Mouse (Mus musculus) gastrocnemius, postnatal 10 days (tissue): ENCODE results near the gene Drd3. TPM values are rescaled to one million over a fixed set of nuclear protein-coding genes. Genes with fewer than 3 reads are reported as not detected.

Experiments
- DNase-seq: peaks from one replicate; pipeline ENCODE4 v3.0.0; 2021; ENCODE audit warnings: mixed read lengths
- microRNA-seq, 2 experiments: library from miRNA; unstranded; fragments of <30 nt; microRNA quantifications; one replicate each; pipeline ENCODE4 v1.2.0; 2021
- total RNA-seq, 2 experiments: library from RNA; stranded (reverse); gene quantifications; 2 replicates each; pipeline ENCODE4 v1.2.3; 2021

Gene Drd3
- total RNA-seq, 2 experiments from 2014 or later, result not detected

GRCm38 (mm10) chr16:43801791-43802307, 48.0 kb downstream of the Drd3 start:
- DNase-seq, result peak; percentile 77

GRCm38 (mm10) chr16:43802466-43802865, 48.6 kb downstream of the Drd3 start:
- DNase-seq, result no peak

- DNase-seq, result no peak
Measured at GRCm38 (mm10) chr16:43804364-43804763, 50.5 kb downstream of the Drd3 start.

GRCm38 (mm10) chr16:43807048-43807447, 53.2 kb downstream of the Drd3 start:
- DNase-seq, result no peak

GRCm38 (mm10) chr16:43809429-43809828, 55.6 kb downstream of the Drd3 start:
- DNase-seq, result no peak

- no peak for DNase-seq
Measured at GRCm38 (mm10) chr16:43811402-43811801, 57.6 kb downstream of the Drd3 start.

GRCm38 (mm10) chr16:43814644-43815043, 60.8 kb downstream of the Drd3 start:
- DNase-seq, result no peak

- no peak for DNase-seq
Measured at GRCm38 (mm10) chr16:43816321-43816720, 62.5 kb downstream of the Drd3 start.

GRCm38 (mm10) chr16:43818404-43818803, 64.6 kb downstream of the Drd3 start:
- DNase-seq, result no peak

- DNase-seq, result no peak
Measured at GRCm38 (mm10) chr16:43827492-43827891, 73.7 kb downstream of the Drd3 start.

- no peak for DNase-seq
Measured at GRCm38 (mm10) chr16:43831957-43832356, 78.1 kb downstream of the Drd3 start.

GRCm38 (mm10) chr16:43841236-43841635, 87.4 kb downstream of the Drd3 start:
- no peak for DNase-seq

GRCm38 (mm10) chr16:43849839-43850238, 96.0 kb downstream of the Drd3 start:
- no peak for DNase-seq

GRCm38 (mm10) chr16:43858941-43859476, 105.2 kb downstream of the Drd3 start:
- DNase-seq, result no peak

GRCm38 (mm10) chr16:43860624-43861023, 106.8 kb downstream of the Drd3 start:
- DNase-seq, result no peak

GRCm38 (mm10) chr16:43869805-43870204, 116.0 kb downstream of the Drd3 start:
- DNase-seq, result no peak

- peak; percentile 15 for DNase-seq
Measured at GRCm38 (mm10) chr16:43871419-43871818, 117.6 kb downstream of the Drd3 start.

Small RNA genes lying within 50 kb of the gene (microRNA-seq; reads per million reads assigned to microRNA genes)
- gene Gm25996, result 0 reads per million in 2 experiments

Other genes starting within 250 kb of the Drd3 start
- gene Tigit, start 89.9 kb upstream of the Drd3 start, total RNA-seq, result not detected
- 1 to 10 TPM in 1 of 2 experiments, under 1 TPM in 1; 0.80 to 2.1 TPM for gene Ccdc191, start 135.8 kb downstream of the Drd3 start, total RNA-seq
- 10 to 100 TPM in 1 of 2 experiments, 1 to 10 TPM in 1; 7.4 to 17.5 TPM for gene Qtrt2, start 172.8 kb downstream of the Drd3 start, total RNA-seq
- gene Zdhhc23, start 225.8 kb downstream of the Drd3 start, total RNA-seq, result under 1 TPM; 0.41 to 0.59 TPM